Mouse (Mus musculus) lung, adult 2 months (tissue): ENCODE results near the gene Nbea.

ENCODE experiments used
- CTCF ChIP-seq: fragments of 200-500 bp; IDR thresholded peaks from 2 replicates; pipeline ENCODE4 v1.5.1; 2011; ENCODE audit warnings: mild to moderate bottlenecking, low read length, control low read depth; ENCODE audit not compliant: insufficient read depth
- POLR2A ChIP-seq: fragments of 200-500 bp; IDR thresholded peaks from 2 replicates; pipeline ENCODE4 v1.6.1; 2011; ENCODE audit warnings: low read depth, mild to moderate bottlenecking, control low read depth, low read length, borderline replicate concordance; ENCODE audit errors: extremely low read depth

DNA sequence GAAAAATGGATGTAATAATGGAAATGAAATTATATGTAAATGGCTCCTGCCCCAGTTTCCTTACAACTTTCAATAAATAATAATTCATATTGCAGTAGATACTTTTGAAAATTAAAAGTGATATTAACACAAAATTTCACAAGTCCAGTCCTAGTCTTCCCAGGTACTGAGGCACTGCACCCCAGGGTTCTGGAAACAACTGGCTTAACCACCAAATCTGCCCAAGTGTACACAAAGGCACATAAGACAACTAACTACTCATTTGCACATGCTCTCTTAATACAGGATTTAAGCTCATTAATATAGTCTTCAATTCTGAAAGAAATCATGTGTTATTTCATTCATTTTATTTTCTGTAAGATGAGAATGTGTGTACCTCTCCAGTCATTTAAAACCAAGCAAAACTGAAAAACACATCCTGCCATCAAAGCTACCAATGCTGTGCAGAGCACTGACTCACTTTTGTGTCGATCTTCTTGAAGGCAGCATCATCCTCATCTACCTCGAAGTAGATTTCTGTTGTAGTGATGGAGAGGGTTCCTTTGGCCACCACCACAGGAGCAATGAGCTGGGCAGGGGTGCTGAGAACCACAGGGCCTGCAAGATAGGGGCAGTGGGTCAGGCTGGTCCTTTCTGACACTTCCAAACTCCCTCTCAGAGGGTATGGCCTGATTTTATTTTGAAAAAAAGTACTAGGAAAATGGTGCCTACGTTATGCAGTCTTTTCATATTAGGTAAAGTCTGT lies 397.3 kb downstream of the Nbea start:
- no peak for TF ChIP-seq POLR2A
- TF ChIP-seq CTCF: no peak
